Mouse (Mus musculus): ENCODE measurements around the gene Sfmbt2.
A peak's percentile ranks its signal among the peaks of the same experiment; 100 is the strongest.
"Not testable (repeated sequence)": the region's sequence is repeated elsewhere in the genome, so short reads cannot be mapped to it uniquely, and the experiment has no call there.

The Sfmbt2 gene

DNA sequence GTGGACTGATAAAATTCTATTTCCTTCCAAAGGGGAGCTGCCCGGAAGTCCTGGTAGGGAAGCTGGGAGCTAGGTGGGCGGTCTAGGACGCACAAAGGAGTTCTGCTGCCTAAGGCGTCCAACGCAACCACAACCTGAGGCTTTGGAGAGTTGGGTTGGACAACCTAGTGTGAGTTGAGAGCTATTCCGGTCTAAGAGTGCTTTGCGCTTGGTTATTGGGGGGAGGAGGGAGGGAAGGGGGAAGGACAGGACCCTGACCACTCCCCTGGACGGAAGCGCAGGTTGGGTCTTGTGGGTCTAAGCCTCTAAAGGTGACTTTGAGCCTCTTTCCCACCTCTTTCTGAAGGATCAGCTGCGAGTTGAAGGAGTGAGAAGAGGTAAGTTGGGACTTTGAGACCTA is at the start of gene Sfmbt2:
Gene Sfmbt2 (plus strand): TSS at position 335 of the 400 bp plus-strand sequence.
- no peak for DNase-seq

GRCm38 (mm10) chr2:10321093-10321492 is 49.2 kb upstream of the Sfmbt2 start:
- DNase-seq = no peak

GRCm38 (mm10) chr2:10323173-10323572 is 47.1 kb upstream of the Sfmbt2 start:
- DNase-seq = no peak

- DNase-seq = no peak
These were observed 45.3 kb upstream of the Sfmbt2 start for GRCm38 (mm10) chr2:10324980-10325379.

- DNase-seq = no peak
These were observed 40.1 kb upstream of the Sfmbt2 start for GRCm38 (mm10) chr2:10330216-10330615.

- no peak for DNase-seq
These were observed 36.0 kb upstream of the Sfmbt2 start for GRCm38 (mm10) chr2:10334299-10334698.

GRCm38 (mm10) chr2:10335037-10335608 is 35.2 kb upstream of the Sfmbt2 start:
- no peak for DNase-seq

DNA sequence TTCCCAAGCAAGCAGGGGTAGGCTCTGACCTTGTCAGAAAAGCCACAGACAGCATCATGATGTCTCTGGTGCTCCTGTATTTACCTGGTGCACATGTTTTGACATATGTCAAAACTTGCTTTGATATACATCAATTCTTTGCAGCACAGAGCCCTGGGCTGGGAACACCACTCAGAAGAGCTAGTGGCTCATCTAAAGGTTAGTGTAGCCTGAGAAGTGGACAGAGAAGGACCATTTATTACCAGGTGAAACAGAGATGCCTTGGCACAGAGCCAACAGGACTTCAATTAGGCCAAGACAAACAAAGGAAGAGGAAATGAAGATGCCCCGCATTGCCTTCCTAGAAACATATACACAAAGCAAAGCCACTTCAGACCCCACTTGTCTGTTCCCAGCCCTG is 30.3 kb upstream of the Sfmbt2 start:
- no peak for DNase-seq

DNA sequence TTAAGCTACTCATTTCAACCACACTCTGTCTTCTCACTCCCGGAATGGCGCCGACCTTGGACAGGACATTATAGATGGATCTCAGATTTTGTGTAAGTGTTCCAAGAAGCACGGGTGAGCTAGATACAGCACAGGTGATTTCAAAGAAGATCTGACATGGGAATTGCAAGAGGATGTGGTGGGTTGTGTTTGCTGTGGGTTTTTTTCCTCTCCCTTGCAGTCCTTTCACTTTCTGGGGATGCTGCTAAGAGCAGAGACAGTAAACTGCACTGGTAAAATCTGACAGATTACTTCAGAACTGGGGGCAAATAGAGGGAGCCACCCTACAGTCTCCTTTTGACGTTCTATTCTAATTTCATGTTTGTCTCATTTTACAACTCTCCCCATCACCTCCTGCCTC is 26.8 kb upstream of the Sfmbt2 start:
- DNase-seq = no peak

- not testable (repeated sequence) for DNase-seq
These were observed 26.2 kb upstream of the Sfmbt2 start for GRCm38 (mm10) chr2:10344073-10344472.

- DNase-seq = no peak
These were observed 23.1 kb upstream of the Sfmbt2 start for GRCm38 (mm10) chr2:10347193-10347592.

- no peak for DNase-seq
These were observed 22.3 kb upstream of the Sfmbt2 start for GRCm38 (mm10) chr2:10348036-10348435.

DNA sequence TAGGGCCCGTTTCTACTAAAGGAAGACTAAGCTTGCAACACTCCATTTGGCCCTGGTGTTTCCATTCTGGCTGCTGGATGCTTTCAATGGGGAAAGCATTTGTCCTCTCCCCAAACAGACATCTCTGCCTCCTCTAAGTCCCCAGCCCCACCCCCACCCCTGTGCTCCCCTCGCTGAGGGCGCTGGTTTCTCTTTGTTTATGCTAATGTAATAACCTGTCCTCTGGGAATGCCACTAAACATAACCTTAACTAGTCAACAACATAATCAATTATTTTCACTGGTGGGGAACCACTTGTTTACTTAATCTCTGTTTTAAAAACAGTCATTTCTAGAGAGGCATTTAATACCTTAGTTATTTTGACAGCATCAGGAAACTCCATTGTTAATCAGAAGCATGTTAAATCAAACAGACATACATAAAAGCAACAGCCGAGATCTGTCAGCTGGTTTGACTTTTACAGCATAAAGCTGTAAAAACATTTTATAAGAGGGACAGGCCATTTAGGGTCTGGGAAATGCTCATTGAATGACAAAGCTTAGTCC is 20.0 kb upstream of the Sfmbt2 start:
- DNase-seq = no peak

DNA sequence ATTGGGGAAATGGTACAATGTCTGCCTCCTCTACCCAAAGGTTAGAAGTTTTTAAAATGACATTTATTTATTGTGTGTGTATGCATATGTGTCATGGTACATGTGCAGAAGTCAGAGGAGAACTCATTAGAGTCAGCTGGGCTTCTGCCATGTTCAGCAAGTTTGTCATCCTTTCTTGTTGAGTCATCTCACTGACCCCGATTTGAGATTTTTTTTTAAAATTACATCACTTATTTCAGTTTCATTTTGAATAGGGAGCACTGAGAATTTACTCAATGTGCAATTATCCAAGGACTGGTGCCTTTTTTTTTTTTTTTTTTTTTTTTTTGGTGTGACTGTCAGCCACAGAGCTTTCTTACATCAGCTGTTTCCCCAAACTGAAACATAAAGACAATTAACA is 19.2 kb upstream of the Sfmbt2 start:
- DNase-seq = no peak

DNA sequence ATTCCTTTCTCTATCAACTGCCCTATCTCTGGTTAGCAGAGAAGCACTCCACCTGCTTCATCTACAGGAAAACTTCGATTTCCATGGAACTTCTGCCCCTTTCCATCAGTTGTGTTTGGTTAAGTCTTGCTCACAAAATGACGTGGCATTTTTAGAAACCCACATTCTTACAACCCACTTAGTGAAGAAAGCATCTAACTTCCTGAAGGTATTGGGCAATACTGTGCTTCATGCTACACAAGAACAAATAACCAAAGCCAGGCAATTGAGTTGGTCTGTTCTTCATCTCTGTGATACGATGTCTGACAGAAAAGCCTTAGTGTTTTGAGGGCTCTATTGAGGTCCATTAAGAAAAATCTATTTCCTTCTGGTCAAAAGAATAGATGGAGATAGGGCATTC is 17.4 kb upstream of the Sfmbt2 start:
- DNase-seq = no peak

DNA sequence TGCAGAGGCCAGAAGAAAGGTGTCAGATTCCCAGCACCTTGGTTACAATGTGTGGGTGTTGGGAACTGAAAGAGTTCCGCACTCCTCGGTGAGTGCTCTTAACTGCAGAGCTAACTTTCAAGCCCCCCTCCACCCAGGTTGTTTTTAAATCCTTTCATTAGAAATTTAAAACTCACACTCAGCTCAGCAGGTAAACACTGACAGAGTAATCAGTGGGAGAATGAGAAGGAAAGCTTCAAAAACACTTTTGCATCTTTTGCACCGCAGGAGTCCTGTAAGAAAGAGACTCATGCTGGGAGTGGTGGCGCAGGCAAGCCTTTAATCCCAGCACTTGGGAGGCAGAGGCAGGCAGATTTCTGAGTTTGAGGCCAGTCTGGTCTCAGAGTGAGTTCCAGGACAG is 16.4 kb upstream of the Sfmbt2 start:
- no peak for DNase-seq

DNA sequence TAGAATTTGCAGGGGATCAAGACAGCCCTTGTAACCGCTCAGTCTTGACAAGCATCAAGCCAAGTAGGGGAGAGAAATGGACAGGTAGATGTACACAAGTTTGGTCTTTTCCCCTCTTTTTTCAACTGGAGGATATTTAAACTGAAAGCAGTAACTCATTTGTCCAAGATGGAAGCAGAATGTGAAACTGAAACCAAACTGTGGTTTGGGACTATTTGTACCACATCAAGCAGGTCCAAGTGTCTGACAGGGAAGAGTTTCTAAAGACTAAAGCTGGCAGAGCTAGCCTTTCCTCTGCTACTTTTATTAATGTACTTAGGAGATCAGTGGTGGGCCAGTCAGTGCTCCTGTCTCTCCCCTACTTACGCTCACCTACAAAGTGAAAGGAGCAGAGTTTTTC is 10.4 kb upstream of the Sfmbt2 start:
- DNase-seq = no peak

DNA sequence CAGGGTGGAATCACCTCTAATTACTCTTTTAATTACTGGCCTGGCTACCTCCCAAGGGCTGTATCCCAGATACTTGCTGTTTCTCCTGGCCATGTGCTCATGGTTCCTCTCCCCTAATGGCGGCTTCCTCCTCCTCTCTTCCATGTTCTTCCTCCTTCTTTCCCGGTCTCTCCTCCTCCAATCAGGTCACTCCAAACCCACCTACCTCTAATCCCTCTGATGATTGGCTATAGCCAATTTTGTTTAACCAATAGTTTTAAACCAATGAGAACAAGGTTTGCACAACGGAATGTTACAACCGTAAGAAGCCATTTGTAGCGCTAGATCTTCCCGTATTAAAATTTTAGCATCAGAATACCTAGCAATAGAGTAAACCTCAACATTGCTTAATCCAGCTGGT is 5.2 kb upstream of the Sfmbt2 start:
- no peak for DNase-seq

GRCm38 (mm10) chr2:10366284-10366683 is 4.0 kb upstream of the Sfmbt2 start:
- no peak for DNase-seq

DNA sequence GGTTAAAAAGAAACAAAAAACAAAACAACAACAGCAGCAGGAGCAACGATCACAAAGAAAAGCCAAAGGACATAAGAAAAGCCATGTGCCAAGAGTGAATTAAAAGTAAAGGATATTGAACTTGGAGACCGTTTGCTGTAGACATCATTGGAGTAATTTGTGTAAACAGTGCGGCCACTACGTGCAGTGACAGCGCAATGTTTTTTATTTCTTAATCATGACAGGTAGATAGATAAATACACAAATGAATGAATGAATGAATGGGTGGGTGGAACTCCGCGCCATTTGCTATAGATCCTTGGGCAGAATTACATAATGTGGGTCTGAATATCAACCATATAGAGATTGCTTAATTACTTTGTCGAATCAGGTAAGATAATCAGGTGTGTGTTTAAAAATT is 634 bp upstream of the Sfmbt2 start:
- DNase-seq = no peak

GRCm38 (mm10) chr2:10370687-10371458 is 563 bp downstream of the Sfmbt2 start:
- no peak for DNase-seq

GRCm38 (mm10) chr2:10371459-10371817 is 1.1 kb downstream of the Sfmbt2 start:
- DNase-seq = no peak

DNA sequence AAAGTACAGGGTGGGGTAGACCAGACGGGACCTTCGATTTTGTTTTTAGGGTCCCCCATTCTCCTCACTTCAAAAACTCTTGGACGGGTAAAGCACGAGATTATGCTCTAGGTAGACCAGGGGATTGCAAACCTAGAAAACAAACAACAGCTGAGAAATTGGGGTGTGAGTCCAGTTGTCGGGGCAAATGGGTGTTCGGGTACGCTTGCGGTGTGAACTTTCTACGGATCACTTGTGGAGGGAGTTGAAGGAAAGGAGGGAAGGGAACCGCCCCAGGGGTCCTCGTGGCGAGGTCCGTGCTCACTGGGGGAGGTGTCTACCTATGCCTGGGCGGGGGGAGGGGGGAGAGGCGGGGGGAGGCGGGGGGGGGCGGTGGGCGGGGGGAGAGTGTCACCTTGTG is 1.6 kb downstream of the Sfmbt2 start:
- no peak for DNase-seq

DNA sequence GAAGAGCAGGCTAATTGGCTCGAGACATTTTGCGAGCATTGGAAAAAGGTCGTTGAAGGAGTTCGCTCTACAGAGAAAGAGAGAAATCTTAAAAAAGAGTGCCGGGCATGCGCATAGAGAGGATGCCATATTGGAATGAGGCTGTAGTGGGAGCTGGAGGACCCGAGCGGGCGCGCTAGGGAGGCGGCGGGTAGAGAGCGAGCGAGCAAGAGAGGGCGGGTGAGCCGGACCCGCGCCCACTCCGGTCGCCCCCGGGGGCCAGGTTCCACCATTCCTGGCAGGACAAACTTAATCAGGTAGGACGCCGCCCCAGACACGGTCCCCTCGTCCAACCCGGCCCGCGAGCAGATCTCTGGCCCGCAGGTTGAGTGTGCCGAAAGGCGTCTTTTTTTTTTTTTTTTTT is 2.0 kb downstream of the Sfmbt2 start:
- DNase-seq = peak; percentile 76

Data from right cerebral cortex, postnatal 4 days (tissue).